Mouse (Mus musculus): ENCODE results near the gene Phf5a. TPM values are rescaled to one million over a fixed set of nuclear protein-coding genes. Genes with fewer than 3 reads are reported as not detected.

Gene Phf5a
- 3.0 and 6.6 TPM in 2 replicates for polyA plus RNA-seq (2012; ENCODE audit: low replicate concordance)

GRCm38 (mm10) chr15:81871604-81872261 lies at the start of gene Phf5a:
Gene Phf5a (minus strand): TSS chr15:81871911.

GRCm38 (mm10) chr15:81872262-81873136 lies 788 bp upstream of the Phf5a start, which contains the start of gene Aco2:
Gene Aco2 (plus strand): TSS chr15:81872309.

GRCm38 (mm10) chr15:81858517-81859329 lies 13.0 kb downstream of the Phf5a start, which contains the start of gene Tob2:
Gene Tob2 (minus strand): TSS chr15:81858796.

Other genes with a start within 250 kb of the Phf5a start
- 4.8 and 11.7 TPM in 2 replicates for gene L3mbtl2, start 208.0 kb downstream of the Phf5a start, polyA plus RNA-seq (2012; ENCODE audit: low replicate concordance)
- 0.37 and 1.2 TPM in 2 replicates for gene Chadl, start 174.6 kb downstream of the Phf5a start, polyA plus RNA-seq (2012; ENCODE audit: low replicate concordance)
- 33.5 and 48.1 TPM in 2 replicates for gene Zc3h7b, start 126.9 kb downstream of the Phf5a start, polyA plus RNA-seq (2012; ENCODE audit: low replicate concordance)
- gene Rangap1, start 126.4 kb downstream of the Phf5a start, polyA plus RNA-seq (2012; ENCODE audit: low replicate concordance), result 92.8 and 163 TPM in 2 replicates
- 27.1 and 77.8 TPM in 2 replicates for gene Tef, start 69.5 kb downstream of the Phf5a start, polyA plus RNA-seq (2012; ENCODE audit: low replicate concordance)
- 109 and 267 TPM in 2 replicates for gene Tob2, start 13.1 kb downstream of the Phf5a start, polyA plus RNA-seq (2012; ENCODE audit: low replicate concordance)
- gene Aco2, start 398 bp upstream of the Phf5a start, polyA plus RNA-seq (2012; ENCODE audit: low replicate concordance), result 92.0 and 94.8 TPM in 2 replicates
- 16.6 and 37.4 TPM in 2 replicates for gene Polr3h, start 54.3 kb upstream of the Phf5a start, polyA plus RNA-seq (2012; ENCODE audit: low replicate concordance)
- 0.39 and 0.89 TPM in 2 replicates for gene Csdc2, start 64.8 kb upstream of the Phf5a start, polyA plus RNA-seq (2012; ENCODE audit: low replicate concordance)
- gene Pmm1, start 89.0 kb upstream of the Phf5a start, polyA plus RNA-seq (2012; ENCODE audit: low replicate concordance), result 26.9 and 27.3 TPM in 2 replicates
- gene 1700029P11Rik, start 108.6 kb upstream of the Phf5a start, polyA plus RNA-seq (2012; ENCODE audit: low replicate concordance), result not detected in 2 replicates
- 5.0 and 6.1 TPM in 2 replicates for gene Xrcc6, start 115.9 kb upstream of the Phf5a start, polyA plus RNA-seq (2012; ENCODE audit: low replicate concordance)
- 43.0 and 47.0 TPM in 2 replicates for gene Desi1, start 162.0 kb upstream of the Phf5a start, polyA plus RNA-seq (2012; ENCODE audit: low replicate concordance)
- gene Snu13, start 175.7 kb upstream of the Phf5a start, polyA plus RNA-seq (2012; ENCODE audit: low replicate concordance), result 7.1 and 99.6 TPM in 2 replicates
- 0.03 TPM in 1 of 2 replicates, not detected in the other for gene 4930407I10Rik, start 187.2 kb upstream of the Phf5a start, polyA plus RNA-seq (2012; ENCODE audit: low replicate concordance)
- not detected in 2 replicates for gene Mei1, start 198.1 kb upstream of the Phf5a start, polyA plus RNA-seq (2012; ENCODE audit: low replicate concordance)